Mouse (Mus musculus) bone marrow macrophage, adult 2 months (primary cell): ENCODE measurements around the gene Spag6.

Source experiments
- CTCF ChIP-seq: IDR thresholded peaks from 2 replicates; pipeline ENCODE4 v1.5.1; 2012; ENCODE audit warnings: low read depth, mild to moderate bottlenecking, low read length, moderate library complexity
- POLR2A ChIP-seq: IDR thresholded peaks from 2 replicates; pipeline ENCODE4 v1.6.1; 2012; ENCODE audit warnings: mild to moderate bottlenecking, low read depth, low read length, borderline replicate concordance

- TF ChIP-seq CTCF = no peak
- TF ChIP-seq POLR2A = no peak
Observed at GRCm38 (mm10) chr2:18676936-18677491, 16.8 kb upstream of the Spag6 start, which contains the start of gene Bmi1.
